Mouse (Mus musculus) thymus, adult 2 months (tissue): ENCODE data around the gene Ankrd55.

ENCODE experiments used
- CTCF ChIP-seq: fragments of 200-500 bp; IDR thresholded peaks from 2 replicates; pipeline ENCODE4 v1.5.1; 2012; ENCODE audit warnings: mild to moderate bottlenecking, control low read depth, low read length, moderate library complexity, borderline replicate concordance; ENCODE audit not compliant: control insufficient read depth, poor library complexity, insufficient read depth; ENCODE audit errors: extremely low read depth
- POLR2A ChIP-seq: fragments of 200-500 bp; IDR thresholded peaks from 2 replicates; pipeline ENCODE4 v1.6.1; 2012; ENCODE audit warnings: mild to moderate bottlenecking, low read length, control low read depth, moderate library complexity; ENCODE audit not compliant: control insufficient read depth, poor library complexity, insufficient read depth; ENCODE audit errors: extremely low read depth

GRCm38 (mm10) chr13:112409851-112410250 lies 121.6 kb downstream of the Ankrd55 start:
- TF ChIP-seq CTCF: no peak
- no peak for TF ChIP-seq POLR2A
